Mouse (Mus musculus) lung, adult 10 weeks (tissue): ENCODE results near the gene Mn1. TPM values are rescaled to one million over a fixed set of nuclear protein-coding genes. Genes with fewer than 3 reads are reported as not detected.

Experiments
- polyA plus RNA-seq: library from polyadenylated mRNA; stranded (reverse); fragments of 350-450 nt; fragmentation: Illumina TruSeq; extraction: RNeasy Lipid Tissue Mini Kit (QIAGEN cat#74804); gene quantifications from one replicate; pipeline ENCODE4 v1.2.3, GENCODE M21; 2014; ENCODE audit warnings: low read depth, low replicate concordance; ENCODE audit not compliant: insufficient read depth

Gene Mn1
- polyA plus RNA-seq = 0.99 TPM

GRCm38 (mm10) chr5:111416591-111417374 lies at the start of gene Mn1:
Gene Mn1, plus strand, starts transcription at chr5:111417362.

Other genes with a start within 250 kb of the Mn1 start
- 47.7 TPM for gene Pitpnb, start 86.6 kb upstream of the Mn1 start, polyA plus RNA-seq